Mouse (Mus musculus) spleen, adult 2 months (tissue): ENCODE results near the gene Btg4. TPM values are rescaled to one million over a fixed set of nuclear protein-coding genes. Genes with fewer than 3 reads are reported as not detected.

Experiments
- DNase-seq, 2 experiments: peaks; one replicate each; pipeline versions ENCODE4 v3.0.0 to v3.0.0-alpha.2; 2012 to 2021; ENCODE audit warnings: low spot score in 2 of 2, low read depth in 1 of 2
- H3K27ac ChIP-seq: fragments of 200-500 bp; 2 replicates; pipeline ENCODE4 v1.5.1; 2012; ENCODE audit warnings: low read length, inconsistent platforms; ENCODE audit not compliant: insufficient read depth
- H3K27me3 ChIP-seq: fragments of 200-500 bp; 2 replicates; pipeline ENCODE4 v1.6.1; 2012; ENCODE audit warnings: mild to moderate bottlenecking, moderate library complexity, low read length, inconsistent platforms; ENCODE audit not compliant: control insufficient read depth, insufficient read depth
- H3K36me3 ChIP-seq: fragments of 200-500 bp; 2 replicates; pipeline ENCODE4 v1.6.1; 2012; ENCODE audit warnings: mild to moderate bottlenecking, low read length, inconsistent platforms; ENCODE audit not compliant: control insufficient read depth, insufficient read depth
- H3K4me1 ChIP-seq: fragments of 200-500 bp; 2 replicates; pipeline ENCODE4 v1.6.1; 2011; ENCODE audit warnings: inconsistent platforms; ENCODE audit not compliant: control insufficient read depth, insufficient read depth, insufficient read length
- H3K4me3 ChIP-seq: fragments of 200-500 bp; 2 replicates; pipeline ENCODE4 v1.5.1; 2011; ENCODE audit warnings: mild to moderate bottlenecking, inconsistent platforms; ENCODE audit not compliant: insufficient read depth, insufficient read length; ENCODE audit errors: extremely low read depth
- CTCF ChIP-seq: fragments of 200-500 bp; IDR thresholded peaks from 2 replicates; pipeline ENCODE4 v1.5.1; 2011; ENCODE audit warnings: mild to moderate bottlenecking, inconsistent platforms; ENCODE audit not compliant: insufficient read depth, insufficient read length, insufficient replicate concordance; ENCODE audit errors: extremely low read depth
- POLR2A ChIP-seq: fragments of 200-500 bp; IDR thresholded peaks from 2 replicates; pipeline ENCODE4 v1.6.1; 2011; ENCODE audit warnings: low read depth, low read length, inconsistent platforms
- WGBS: fragments of 180-500 bp; shearing (Covaris S2); methylation state at CpG from one replicate; pipeline ENCODE4 v1.1.7; 2018; 5-methylcytosine and 5-hydroxymethylcytosine counted together
- polyA plus RNA-seq: library from polyadenylated mRNA; depleted of rRNA; stranded (reverse); fragments of >200 nt; gene quantifications from 2 replicates; pipeline ENCODE4 v1.2.3, GENCODE M21; 2012

Gene Btg4
- polyA plus RNA-seq, 1 experiment, result not detected

GRCm38 (mm10) chr9:51081614-51082013 lies 20.9 kb downstream of the Btg4 start:
- H3K27ac ChIP-seq, result no peak overlapping the region
- WGBS, result 79% methylated on average over 5 of the region's 5 CpGs
- no peak for TF ChIP-seq CTCF
- TF ChIP-seq POLR2A, result no peak
- DNase-seq, result no peak
- H3K36me3 ChIP-seq, result no peaks in the 10 kb centered on the region
- no peaks in the 10 kb centered on the region for H3K4me1 ChIP-seq
- no peaks in the 10 kb centered on the region for H3K27me3 ChIP-seq
- H3K4me3 ChIP-seq, result no peak overlapping the region

GRCm38 (mm10) chr9:51093697-51094096 lies 33.0 kb downstream of the Btg4 start:
- Histone ChIP-seq H3K36me3 (no peaks in the 10 kb centered on the region), H3K4me3 (no peak overlapping the region), H3K27me3 (no peaks in the 10 kb centered on the region), H3K4me1 (no peaks in the 10 kb centered on the region), H3K27ac (no peak overlapping the region)
- TF ChIP-seq CTCF (no peak), POLR2A (no peak)
- DNase-seq, result no peak
- 80% methylated on average over 5 of the region's 5 CpGs for WGBS

GRCm38 (mm10) chr9:51096306-51096705 lies 35.6 kb downstream of the Btg4 start:
- no peaks in the 10 kb centered on the region for H3K27me3 ChIP-seq
- DNase-seq, result no peak
- H3K27ac ChIP-seq, result no peak overlapping the region
- WGBS, result 47% methylated on average over 2 of the region's 2 CpGs
- no peaks in the 10 kb centered on the region for H3K4me1 ChIP-seq
- no peaks in the 10 kb centered on the region for H3K36me3 ChIP-seq
- no peak for TF ChIP-seq CTCF
- no peak for TF ChIP-seq POLR2A
- H3K4me3 ChIP-seq, result no peak overlapping the region

GRCm38 (mm10) chr9:51101756-51102425 lies 41.2 kb downstream of the Btg4 start, which contains the start of gene 4833427G06Rik:
Gene 4833427G06Rik (minus strand): TSS chr9:51102078.
- H3K27me3 ChIP-seq, result peaks cover 17% of the 10 kb centered on the region
- no peaks in the 10 kb centered on the region; the same call in 1 of the 2 replicates for H3K4me1 ChIP-seq
- H3K36me3 ChIP-seq, result no peaks in the 10 kb centered on the region
- 10% methylated on average over 27 of the region's 27 CpGs for WGBS
- TF ChIP-seq POLR2A (no peak), CTCF (no peak)
- no peak within 1 kb of the TSS for H3K27ac ChIP-seq
- H3K4me3 ChIP-seq, result no peak within 1 kb of the TSS; the same call in 1 of the 2 replicates
- DNase-seq, result no peak

GRCm38 (mm10) chr9:51102963-51103807 lies 42.5 kb downstream of the Btg4 start:
- no peaks in the 10 kb centered on the region; the same call in 1 of the 2 replicates for H3K4me1 ChIP-seq
- DNase-seq, result no peak
- WGBS, result 2% methylated on average over 44 of the region's 44 CpGs
- no peak overlapping the region for H3K27ac ChIP-seq
- H3K27me3 ChIP-seq, result peaks cover 17% of the 10 kb centered on the region
- no peak for TF ChIP-seq CTCF
- TF ChIP-seq POLR2A, result no peak
- H3K4me3 ChIP-seq, result peak overlapping the region; percentile 7; the same call in 1 of the 2 replicates
- no peaks in the 10 kb centered on the region for H3K36me3 ChIP-seq

- no peak overlapping the region for H3K27ac ChIP-seq
- peak overlapping the region; percentile 7; the same call in 1 of the 2 replicates for H3K4me3 ChIP-seq
- no peak for DNase-seq
- 18% methylated on average over 29 of the region's 30 CpGs for WGBS
- H3K36me3 ChIP-seq, result no peaks in the 10 kb centered on the region
- peaks cover 17% of the 10 kb centered on the region for H3K27me3 ChIP-seq
- H3K4me1 ChIP-seq, result no peaks in the 10 kb centered on the region; the same call in 1 of the 2 replicates
- TF ChIP-seq POLR2A (no peak), CTCF (no peak)
These were observed 43.3 kb downstream of the Btg4 start for GRCm38 (mm10) chr9:51103808-51104514.
